In genomic region chr1:133965298-133965697, GRCm38 (mm10) we compare ENCODE assay signal across 14 mouse cellular contexts. TPM values are rescaled to one million over a fixed set of nuclear protein-coding genes. Genes with fewer than 3 reads are reported as not detected.
DNase-seq lines count a peak whose midpoint lies in the region; ATAC-seq and TF ChIP-seq lines count a peak whose summit lies in the region.
"Had no signal": no experiment of that assay in that cellular context is flagged by ENCODE, and none has a peak within 500 bp of the region (broad histone marks: within the 10 kb centered on the region; RNA-seq: fewer than 3 reads in every experiment).

No protein-coding gene starts in this region.

- H3K4me2 ChIP-seq in heart, embryonic 13.5 days: no peak overlapping the region
- H3K4me2 ChIP-seq in intestine, embryonic 15.5 days (replicated peaks): no peak overlapping the region
- no peak overlapping the region for H3K4me2 ChIP-seq in hindbrain, embryonic 14.5 days (replicated peaks)
- H3K4me2 ChIP-seq: forebrain, embryonic 12.5 days had no signal

- DNase-seq in heart, adult 2 months: no peak
- DNase-seq in NIH3T3 (ENCODE audit: low read depth): peak; percentile 44
- peak; percentile 43 to 51 for DNase-seq in kidney, postnatal 4 days
- DNase-seq in hindbrain, embryonic 14.5 days (ENCODE audit: low spot score): no peak
- no peak for DNase-seq in retina, embryonic 14.5 days (ENCODE audit: low spot score)
- DNase-seq in hindbrain, embryonic 10.5 days (ENCODE audit: low spot score): no peak
- DNase-seq: cerebellum, adult 9-10 months; heart, adult 18-20 months; right cerebral cortex, adult 18-20 months had no signal

- intact Hi-C loops in heart, adult 2 months (cut with DNase I): no loop called here

- H3K4me3 ChIP-seq in heart, embryonic 13.5 days: no peak overlapping the region
- no peak overlapping the region for H3K4me3 ChIP-seq in heart, adult 2 months
- H3K4me3 ChIP-seq in intestine, embryonic 15.5 days (replicated peaks): no peak overlapping the region
- no peak overlapping the region for H3K4me3 ChIP-seq in hindbrain, embryonic 14.5 days (replicated peaks; ENCODE audit: low read length)
- no peak overlapping the region for H3K4me3 ChIP-seq in hindbrain, embryonic 10.5 days
- H3K4me3 ChIP-seq: forebrain, embryonic 12.5 days; myocyte had no signal

- H3K79me2 ChIP-seq in heart, adult 2 months (replicated peaks; ENCODE audit: control insufficient read depth, insufficient read depth, low read length): no peaks in the 10 kb centered on the region

- H3K9ac ChIP-seq in heart, embryonic 13.5 days: no peak overlapping the region; the same call in 1 of the 2 replicates
- H3K9ac ChIP-seq in heart, adult 2 months (ENCODE audit: low read depth, low read length): no peak overlapping the region
- H3K9ac ChIP-seq in intestine, embryonic 15.5 days: no peak overlapping the region
- no peak overlapping the region for H3K9ac ChIP-seq in hindbrain, embryonic 14.5 days
- H3K9ac ChIP-seq: forebrain, embryonic 12.5 days had no signal

- H3K27ac ChIP-seq in heart, embryonic 13.5 days (replicated peaks): peak overlapping the region; percentile 46; the same call in 1 of the 2 replicates
- H3K27ac ChIP-seq in heart, adult 2 months: no peak overlapping the region
- peak overlapping the region; percentile 68 for H3K27ac ChIP-seq in intestine, embryonic 15.5 days
- H3K27ac ChIP-seq in hindbrain, embryonic 14.5 days: no peak overlapping the region
- no peak overlapping the region; the same call in 1 of the 2 replicates for H3K27ac ChIP-seq in hindbrain, embryonic 10.5 days
- H3K27ac ChIP-seq: forebrain, embryonic 12.5 days had no signal

- TF ChIP-seq CTCF in heart, adult 2 months (IDR thresholded peaks at IDR 0.05): no peak

- TF ChIP-seq POLR2A in heart, adult 2 months (IDR thresholded peaks at IDR 0.05; ENCODE audit: insufficient read depth, low read depth, low read length): no peak

- H3K36me3 ChIP-seq in heart, embryonic 13.5 days: no peaks in the 10 kb centered on the region
- H3K36me3 ChIP-seq in heart, adult 2 months (ENCODE audit: control insufficient read depth, insufficient read depth, low read length): no peaks in the 10 kb centered on the region
- no peaks in the 10 kb centered on the region for H3K36me3 ChIP-seq in intestine, embryonic 15.5 days
- no peaks in the 10 kb centered on the region for H3K36me3 ChIP-seq in hindbrain, embryonic 14.5 days (replicated peaks; ENCODE audit: control insufficient read depth, insufficient read depth)
- H3K36me3 ChIP-seq in hindbrain, embryonic 10.5 days: no peaks in the 10 kb centered on the region
- H3K36me3 ChIP-seq: forebrain, embryonic 12.5 days had no signal

- H3K27me3 ChIP-seq in heart, embryonic 13.5 days (replicated peaks): no peaks in the 10 kb centered on the region
- H3K27me3 ChIP-seq in heart, adult 2 months (ENCODE audit: control insufficient read depth, insufficient read depth, low read length): no peaks in the 10 kb centered on the region
- no peaks in the 10 kb centered on the region for H3K27me3 ChIP-seq in intestine, embryonic 15.5 days (replicated peaks)
- H3K27me3 ChIP-seq in hindbrain, embryonic 14.5 days (ENCODE audit: control insufficient read depth, insufficient read depth, low read length): no peaks in the 10 kb centered on the region
- no peaks in the 10 kb centered on the region; the same call in 1 of the 2 replicates for H3K27me3 ChIP-seq in hindbrain, embryonic 10.5 days (ENCODE audit: insufficient read depth, poor library complexity, severe bottlenecking)

- TF ChIP-seq EP300 in heart, adult 2 months (IDR thresholded peaks at IDR 0.05; ENCODE audit: insufficient read depth, low read depth, low read length): no peak

- H3K4me1 ChIP-seq in heart, embryonic 13.5 days: peaks cover 46% of the 10 kb centered on the region
- H3K4me1 ChIP-seq in heart, adult 2 months (ENCODE audit: control insufficient read depth, insufficient read depth, low read length): peaks cover 11% of the 10 kb centered on the region
- peaks cover 31% of the 10 kb centered on the region for H3K4me1 ChIP-seq in intestine, embryonic 15.5 days (replicated peaks)
- H3K4me1 ChIP-seq in hindbrain, embryonic 14.5 days (replicated peaks; ENCODE audit: control insufficient read depth, insufficient read depth, low read length): no peaks in the 10 kb centered on the region
- peaks cover 37% of the 10 kb centered on the region for H3K4me1 ChIP-seq in hindbrain, embryonic 10.5 days (replicated peaks)

- H3K9me3 ChIP-seq in heart, embryonic 13.5 days: no peaks in the 10 kb centered on the region
- no peaks in the 10 kb centered on the region for H3K9me3 ChIP-seq in intestine, embryonic 15.5 days
- H3K9me3 ChIP-seq in hindbrain, embryonic 14.5 days (ENCODE audit: control insufficient read depth, low read length): no peaks in the 10 kb centered on the region
- H3K9me3 ChIP-seq in hindbrain, embryonic 10.5 days: no peaks in the 10 kb centered on the region
- H3K9me3 ChIP-seq: forebrain, embryonic 12.5 days had no signal

- 30% methylated on average over 5 of the region's 5 CpGs for WGBS in heart, embryonic 13.5 days
- 70% methylated on average over 5 of the region's 5 CpGs for WGBS in heart, adult 2 months
- WGBS in intestine, embryonic 15.5 days: 28% methylated on average over 5 of the region's 5 CpGs
- WGBS in hindbrain, embryonic 14.5 days: 51% methylated on average over 5 of the region's 5 CpGs
- WGBS in hindbrain, embryonic 10.5 days: 65% methylated on average over 5 of the region's 5 CpGs

- no peak for ATAC-seq in heart, embryonic 13.5 days (ENCODE audit: extremely low read depth, insufficient number of reproducible peaks, low FRiP score, low TSS enrichment)
- ATAC-seq in intestine, embryonic 15.5 days: no peak
- ATAC-seq in hindbrain, embryonic 14.5 days (ENCODE audit: low FRiP score): no peak

RNA-seq across cellular contexts. Expression of gene Prelp, which starts 44.1 kb away (rescaled TPM):
- polyA plus RNA-seq in heart, embryonic 13.5 days (2015; fragmentation: Nextera tagmentation; extraction: Ambion mirVana): 2.8 and 3.1 TPM in 2 replicates
- 10 to 100 TPM; 29.0 to 34.4 TPM for total RNA-seq in heart, adult 2 months (2021)
- polyA plus RNA-seq in heart, adult 2 months (2012; rRNA removed): 52.1 and 58.5 TPM in 2 replicates
- 2.3 and 2.8 TPM in 2 replicates for polyA plus RNA-seq in intestine, embryonic 15.5 days (2015; fragmentation: Nextera tagmentation; extraction: Ambion mirVana)
- polyA plus RNA-seq in hindbrain, embryonic 14.5 days (2014; fragmentation: Nextera tagmentation; extraction: Ambion mirVana): 14.6 and 15.6 TPM in 2 replicates
- 0.71 and 1.7 TPM in 2 replicates for polyA plus RNA-seq in hindbrain, embryonic 10.5 days (2016; fragmentation: Nextera tagmentation; extraction: Ambion mirVana)
- total RNA-seq: megakaryocyte progenitor cell, adult 5-6 weeks had no signal

RNA-seq across cellular contexts. Expression of gene Optc, which starts 57.5 kb away (rescaled TPM):
- polyA plus RNA-seq in heart, embryonic 13.5 days (2015; fragmentation: Nextera tagmentation; extraction: Ambion mirVana): 0.32 and 0.41 TPM in 2 replicates
- total RNA-seq in heart, adult 2 months (2021): under 1 TPM; 0.34 to 0.36 TPM
- 1.00 and 2.4 TPM in 2 replicates for polyA plus RNA-seq in heart, adult 2 months (2012; rRNA removed)
- polyA plus RNA-seq in intestine, embryonic 15.5 days (2015; fragmentation: Nextera tagmentation; extraction: Ambion mirVana): 1.2 TPM in 2 replicates
- polyA plus RNA-seq in hindbrain, embryonic 14.5 days (2014; fragmentation: Nextera tagmentation; extraction: Ambion mirVana): 3.2 TPM in 2 replicates
- polyA plus RNA-seq in hindbrain, embryonic 10.5 days (2016; fragmentation: Nextera tagmentation; extraction: Ambion mirVana): 2.1 and 3.6 TPM in 2 replicates
- total RNA-seq: megakaryocyte progenitor cell, adult 5-6 weeks had no signal

Comparison
In these comparisons a context has a peak if more than half of its experiments do, and no peak if none do; other contexts are left out.
1. H3K27ac ChIP-seq: peak in heart, embryonic 13.5 days (single experiment) and intestine, embryonic 15.5 days (single experiment); none in heart, adult 2 months (single experiment), hindbrain, embryonic 14.5 days (single experiment) and hindbrain, embryonic 10.5 days (single experiment).
2. DNase-seq: peak in NIH3T3 (single experiment) and kidney, postnatal 4 days (2 of 2); none in heart, adult 2 months (0 of 2), hindbrain, embryonic 14.5 days (single experiment), retina, embryonic 14.5 days (single experiment) and hindbrain, embryonic 10.5 days (single experiment).